Mouse (Mus musculus): ENCODE results near the gene Cpt1c.

Cpt1c gene

GRCm38 (mm10) chr7:45000539-45001114 is 26.0 kb upstream of the Cpt1c start:
- CTCF ChIA-PET: no interaction called here

GRCm38 (mm10) chr7:44999753-45000152 is 25.1 kb upstream of the Cpt1c start:
- CTCF ChIA-PET: no interaction called here

GRCm38 (mm10) chr7:44998501-44998955 is 23.9 kb upstream of the Cpt1c start, which contains the start of gene Bcl2l12:
TSS of gene Bcl2l12 (minus strand) at chr7:44998712.
- CTCF ChIA-PET: interaction anchor here (1.2 kb wide), 1 partner anchor 15 kb away, joined by 3 read pairs; no protein-coding TSS in a partner anchor

DNA sequence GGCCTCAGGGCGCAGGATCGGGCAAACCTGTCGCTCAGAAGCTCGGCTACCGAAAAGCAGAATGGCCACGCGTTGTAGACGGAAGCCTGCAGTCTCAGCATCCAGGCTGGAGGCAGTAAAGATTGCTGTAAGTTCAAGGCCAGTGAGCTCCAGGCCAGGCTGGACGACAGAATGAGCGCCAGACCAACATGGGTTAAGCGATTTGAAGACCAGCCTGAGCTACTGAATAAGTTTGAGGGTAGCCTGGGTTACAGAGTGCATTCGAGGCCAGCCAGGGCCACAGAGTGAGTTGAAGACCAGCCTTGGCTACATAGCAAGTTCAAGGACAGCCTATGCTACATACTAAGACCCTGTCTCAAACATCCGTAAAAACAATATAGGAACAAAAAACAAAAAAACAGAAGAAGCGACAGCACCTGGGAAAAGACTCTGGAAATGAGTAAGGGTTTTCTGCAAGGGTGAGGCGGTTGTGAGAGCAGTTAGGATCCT is 23.3 kb upstream of the Cpt1c start:
- CTCF ChIA-PET: interaction anchor here (0.6 to 1.2 kb wide), 2 partner anchors 14 to 18 kb away, joined by 3 read pairs; partner anchors contain the start of gene Scaf1

DNA sequence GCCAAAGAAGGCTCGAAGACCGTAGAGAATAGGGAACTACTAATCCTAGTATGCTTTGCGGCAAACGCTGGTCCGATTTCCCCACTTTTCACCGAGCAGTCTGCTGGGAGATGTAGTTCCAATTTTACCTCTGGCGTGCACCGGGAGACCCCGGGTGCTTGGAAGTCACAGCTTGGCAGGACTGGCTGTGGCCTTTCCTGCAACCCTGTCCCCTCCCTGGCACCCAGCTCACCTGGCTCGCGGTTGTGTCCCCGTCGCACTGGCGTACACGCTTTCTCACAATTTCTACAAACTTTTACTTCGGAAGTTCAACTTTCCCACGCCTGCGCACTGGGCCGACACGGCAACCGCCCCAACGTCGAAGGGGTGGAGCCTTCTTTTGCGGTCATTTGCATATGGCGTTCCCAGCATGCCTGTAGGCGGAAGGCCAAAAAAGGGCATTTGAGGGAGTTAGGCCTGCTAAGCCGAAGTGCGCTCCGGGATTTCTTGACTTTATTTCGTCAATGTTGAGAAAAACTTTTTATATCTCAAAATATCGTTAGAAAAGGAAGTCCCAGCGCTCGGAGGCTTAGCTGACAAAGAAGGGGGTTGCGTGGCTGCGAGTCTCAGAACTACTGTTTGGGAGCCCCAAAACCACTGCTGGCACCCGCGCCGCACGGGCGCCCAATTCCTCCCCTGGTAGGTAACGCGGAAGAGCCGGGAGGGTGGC is 22.7 kb upstream of the Cpt1c start, which contains the start of gene Irf3:
Gene Irf3, plus strand, starts transcription at position 418 of the 709 bp plus-strand sequence.
- CTCF ChIA-PET: interaction anchor here (0.6 to 1.2 kb wide), 2 partner anchors 14 to 19 kb away, joined by 3 read pairs; partner anchors contain the start of gene Scaf1

DNA sequence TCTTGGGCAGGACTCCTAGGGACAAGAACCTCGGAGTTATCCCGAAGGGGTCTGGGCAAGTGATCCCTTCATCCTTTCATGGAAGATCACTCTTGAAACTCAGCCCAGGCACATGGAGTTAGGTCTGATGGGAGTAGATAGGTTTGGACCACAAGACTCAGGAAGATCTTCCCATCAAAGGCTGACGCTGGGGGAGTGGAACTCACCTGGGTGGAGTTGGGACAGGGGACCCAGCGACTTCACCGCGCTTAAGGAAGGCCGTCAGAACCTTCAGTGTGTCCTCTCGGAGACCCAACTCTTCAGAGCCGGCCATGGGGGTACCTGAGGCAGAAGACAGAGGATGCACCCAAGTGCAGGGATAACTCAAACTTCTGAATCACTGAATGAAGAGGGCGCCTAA is 22.0 kb upstream of the Cpt1c start:
- CTCF ChIA-PET: no interaction called here

GRCm38 (mm10) chr7:44986879-44987718 is 12.4 kb upstream of the Cpt1c start:
- CTCF ChIA-PET: no interaction called here

DNA sequence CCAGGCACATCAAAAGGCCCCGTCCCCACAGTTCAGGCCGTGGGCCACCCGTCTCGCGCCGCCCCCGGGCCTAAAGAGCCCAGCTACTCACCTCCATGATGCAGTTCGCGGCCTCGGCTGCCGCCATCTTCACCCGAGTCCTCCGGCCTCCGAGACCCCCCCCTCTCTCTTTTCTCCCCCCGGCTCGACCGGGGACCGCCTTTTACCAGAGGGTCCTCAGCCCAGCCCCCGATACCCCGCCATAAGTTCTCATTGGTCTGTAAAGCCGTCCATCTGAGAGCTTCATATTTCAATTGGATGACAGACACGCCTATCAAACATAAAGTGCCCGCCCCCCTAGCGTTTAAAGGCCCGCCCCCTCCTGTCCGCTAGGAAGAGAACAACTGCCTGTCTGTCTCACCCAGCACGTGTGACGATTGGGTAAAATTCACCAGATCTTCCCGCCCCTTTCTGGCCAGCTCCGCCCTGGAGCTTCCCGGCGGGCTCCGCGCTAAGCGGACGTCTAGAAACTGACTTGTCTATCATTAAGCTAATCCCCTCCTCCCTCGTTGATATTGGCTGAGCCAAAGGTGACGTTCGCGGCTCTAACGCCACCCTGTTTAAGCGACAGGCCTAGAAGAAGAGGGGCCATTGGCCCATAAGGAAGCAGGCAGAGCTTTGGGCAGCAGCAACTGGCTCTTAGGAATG is 11.7 kb upstream of the Cpt1c start, which contains the start of gene Prmt1:
Gene Prmt1, minus strand, starts transcription at position 377 of the 687 bp plus-strand sequence.
- CTCF ChIA-PET: no interaction called here

- CTCF ChIA-PET: no interaction called here
Measured at GRCm38 (mm10) chr7:44985595-44986191, 11.0 kb upstream of the Cpt1c start.

DNA sequence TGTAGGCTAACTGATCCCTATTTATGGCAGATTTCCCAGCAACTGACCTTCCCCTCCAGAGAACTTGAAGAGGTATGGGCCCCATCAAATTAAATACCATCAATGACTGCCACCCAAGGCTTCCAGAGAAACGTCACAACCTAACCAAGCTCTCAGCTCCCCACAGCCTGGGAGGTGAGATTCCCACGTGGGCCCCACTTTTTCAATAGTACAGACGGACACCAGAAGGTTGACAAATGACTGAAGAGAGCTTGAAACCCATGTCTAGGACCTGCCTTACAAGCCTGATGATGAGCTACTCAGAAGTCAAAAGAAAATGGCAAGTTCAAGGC is 10.1 kb upstream of the Cpt1c start:
- CTCF ChIA-PET: interaction anchor here (0.7 kb wide), 1 partner anchor 380 kb away, joined by 3 read pairs; no protein-coding TSS in a partner anchor

GRCm38 (mm10) chr7:44983944-44984832 is 9.5 kb upstream of the Cpt1c start:
- CTCF ChIA-PET: interaction anchor here (0.7 to 0.8 kb wide), 2 partner anchors 14 to 380 kb away, joined by 3 read pairs; partner anchors contain the start of genes Bcl2l12 and Irf3

DNA sequence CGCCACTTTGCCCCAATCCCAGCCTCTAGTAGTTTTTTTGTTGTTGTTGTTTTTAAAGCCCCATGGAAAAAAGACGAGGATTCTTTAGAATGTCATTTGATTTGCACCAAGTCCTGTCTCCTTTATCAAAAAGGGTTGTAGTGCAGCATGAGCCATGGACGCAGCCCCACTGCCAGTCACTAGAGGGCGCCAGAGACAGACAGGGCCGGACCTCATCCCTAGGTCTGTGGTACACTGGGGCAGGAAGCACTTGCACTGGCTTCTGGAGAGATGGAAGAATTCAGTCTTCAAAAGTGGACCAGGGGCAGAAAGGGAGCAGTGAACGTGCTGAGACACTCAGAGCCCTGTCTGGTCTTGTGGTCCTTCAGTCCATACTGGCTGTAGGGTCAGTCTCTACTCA is 8.4 kb upstream of the Cpt1c start:
- CTCF ChIA-PET: interaction anchor here (0.8 kb wide), 1 partner anchor 1946 kb away, joined by 3 read pairs; no protein-coding TSS in a partner anchor

DNA sequence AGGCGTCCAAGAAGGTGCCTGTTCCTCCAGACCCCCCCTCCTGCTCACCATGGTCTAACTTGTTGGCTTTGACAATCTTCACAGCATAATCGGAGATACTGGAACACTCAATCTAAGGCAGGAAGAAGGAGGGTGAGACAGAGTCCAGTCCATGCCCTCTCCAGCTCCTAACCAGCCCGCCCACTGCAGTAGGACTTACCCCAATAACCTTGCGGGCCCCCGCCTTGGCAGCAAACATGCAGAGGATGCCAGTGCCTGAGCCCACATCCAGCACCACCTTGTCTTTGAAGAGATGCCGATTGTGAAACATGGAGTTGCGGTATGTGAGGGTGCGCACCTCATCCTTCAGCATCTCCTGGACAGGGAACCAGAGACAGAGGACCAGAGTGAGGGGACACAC is 6.9 kb upstream of the Cpt1c start:
- CTCF ChIA-PET: no interaction called here

GRCm38 (mm10) chr7:44978300-44978699 is 3.6 kb upstream of the Cpt1c start:
- CTCF ChIA-PET: interaction anchor here (0.6 kb wide), 1 partner anchor 32 kb away, joined by 3 read pairs; no protein-coding TSS in a partner anchor

DNA sequence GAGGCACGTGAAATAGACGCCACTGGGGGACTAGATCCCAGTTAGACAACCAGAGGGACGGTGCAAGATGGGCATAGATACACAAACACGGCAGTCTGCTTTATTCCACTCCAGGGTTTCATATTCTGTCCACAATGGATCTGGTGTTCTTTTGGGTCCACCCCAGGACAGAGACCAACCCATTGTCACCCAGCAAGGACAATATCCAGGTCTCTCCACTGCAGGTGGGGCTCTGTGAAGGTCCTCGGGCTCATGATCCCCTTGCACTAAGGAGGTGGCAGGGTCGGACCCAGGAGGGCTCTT is 417 bp upstream of the Cpt1c start:
- CTCF ChIA-PET: no interaction called here

- CTCF ChIA-PET: no interaction called here
Measured at GRCm38 (mm10) chr7:44973415-44974130, 1.1 kb downstream of the Cpt1c start.

DNA sequence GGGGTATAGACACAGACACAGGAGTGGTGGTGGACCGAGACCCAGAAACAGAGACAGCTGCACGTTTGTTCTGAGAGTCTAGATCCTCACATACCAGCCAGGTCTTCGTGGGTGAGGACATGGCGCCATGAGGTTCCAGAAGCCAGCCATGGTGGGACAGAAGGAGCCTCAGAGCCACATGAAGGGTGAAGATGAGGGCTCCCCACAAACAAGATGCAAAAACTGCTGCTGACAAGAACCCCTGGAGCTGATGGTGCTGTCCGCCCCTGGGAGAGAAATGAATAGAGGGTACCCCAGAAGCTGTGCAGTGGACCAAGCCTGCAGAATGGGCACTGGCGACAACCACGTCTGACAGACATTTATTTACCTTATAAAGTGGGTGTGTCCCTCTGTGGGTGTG is 3.5 kb downstream of the Cpt1c start:
- CTCF ChIA-PET: no interaction called here

DNA sequence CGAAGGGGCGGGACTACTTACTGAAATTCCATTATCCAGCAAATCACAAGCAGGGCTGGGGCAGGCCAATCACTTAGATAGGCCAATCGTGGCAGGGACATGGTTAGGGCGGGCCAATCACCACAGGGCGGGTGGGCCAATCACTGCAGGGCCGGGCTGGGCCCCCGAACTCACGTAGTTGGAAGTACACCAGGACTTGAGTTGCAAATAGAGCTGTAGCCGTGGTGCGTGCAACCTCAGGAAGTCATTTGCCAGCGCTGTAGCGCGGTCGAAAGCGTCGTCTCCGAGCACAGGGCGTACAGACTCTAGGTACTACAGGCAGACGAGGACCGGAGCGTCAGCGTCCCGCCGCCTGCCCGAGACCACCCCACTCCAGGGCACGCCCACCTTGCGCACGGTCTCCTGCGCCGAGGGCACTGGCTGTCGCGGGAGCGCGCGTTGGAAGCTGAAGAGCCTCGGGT is 4.4 kb downstream of the Cpt1c start:
- CTCF ChIA-PET: interaction anchor here (0.6 kb wide), 1 partner anchor 267 kb away, joined by 4 read pairs; no protein-coding TSS in a partner anchor

DNA sequence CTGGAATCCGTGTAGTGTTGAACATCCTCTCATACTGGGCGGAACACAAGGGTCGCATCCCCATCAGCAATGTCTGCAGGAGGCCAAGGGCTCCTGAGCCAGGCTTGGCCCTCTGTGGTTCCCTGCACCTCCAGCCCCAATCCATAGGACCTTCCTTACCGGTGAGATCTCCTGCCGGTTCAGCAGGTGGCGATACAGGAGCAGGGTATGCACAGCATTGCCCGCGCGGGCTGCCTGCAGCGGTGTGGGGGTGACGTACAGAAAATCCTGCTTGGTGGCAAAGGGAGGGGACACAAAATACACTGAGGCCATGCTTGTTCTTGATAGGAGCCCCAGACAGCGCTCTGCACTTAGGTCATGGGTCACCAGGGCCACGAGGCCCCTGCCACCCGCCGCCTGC is 8.0 kb downstream of the Cpt1c start:
- CTCF ChIA-PET: interaction anchor here (0.7 kb wide), 1 partner anchor 96 kb away, joined by 7 read pairs; no protein-coding TSS in a partner anchor

Measured in spleen, embryonic (tissue).